Mouse (Mus musculus) limb, embryonic 11.5 days (tissue): Measurements from ENCODE around the gene Tmem132b. TPM values are rescaled to one million over a fixed set of nuclear protein-coding genes. Genes with fewer than 3 reads are reported as not detected.

Experiments
- ATAC-seq: fragments of 200-750 bp; cut with Nextera tagmentation; 2 replicates; pipeline ENCODE4 v1.8.0; 2017; ENCODE audit warnings: low read depth; ENCODE audit not compliant: insufficient number of reproducible peaks, low FRiP score, low TSS enrichment
- DNase-seq: peaks from one replicate; pipeline ENCODE4 v3.0.0-alpha.2; 2015; ENCODE audit warnings: low spot score
- H3K27ac ChIP-seq: fragments of 300-500 bp; sonication (generic); replicated peaks from 2 replicates; pipeline ENCODE4 v1.5.1; 2014; ENCODE audit warnings: low read depth, mild to moderate bottlenecking, low read length
- H3K27me3 ChIP-seq: fragments of 300-500 bp; sonication (generic); 2 replicates; pipeline ENCODE4 v1.6.1; 2014; ENCODE audit warnings: mild to moderate bottlenecking, low read length, mixed read lengths; ENCODE audit not compliant: control insufficient read depth, insufficient read depth
- H3K36me3 ChIP-seq: fragments of 300-500 bp; sonication (generic); 2 replicates; pipeline ENCODE4 v1.6.1; 2014; ENCODE audit warnings: mild to moderate bottlenecking, low read length, moderate library complexity, mixed read lengths; ENCODE audit not compliant: control insufficient read depth, insufficient read depth
- H3K4me1 ChIP-seq: fragments of 300-500 bp; sonication (generic); 2 replicates; pipeline ENCODE4 v1.6.1; 2014; ENCODE audit warnings: low read length, mixed read lengths; ENCODE audit not compliant: control insufficient read depth, insufficient read depth
- H3K4me2 ChIP-seq: fragments of 300-500 bp; sonication (generic); 2 replicates; pipeline ENCODE4 v1.6.1; 2014; ENCODE audit warnings: low read depth, mild to moderate bottlenecking, moderate library complexity; ENCODE audit not compliant: severe bottlenecking
- H3K4me3 ChIP-seq: fragments of 300-500 bp; sonication (generic); 2 replicates; pipeline ENCODE4 v1.5.1; 2014; ENCODE audit warnings: low read depth, low read length
- H3K9ac ChIP-seq: fragments of 300-500 bp; sonication (generic); 2 replicates; pipeline ENCODE4 v1.6.1; 2014; ENCODE audit warnings: mild to moderate bottlenecking, low read length
- H3K9me3 ChIP-seq: fragments of 300-500 bp; sonication (generic); 2 replicates; pipeline ENCODE4 v1.6.1; 2016; ENCODE audit warnings: low read length; ENCODE audit not compliant: control insufficient read depth
- WGBS: fragments of 180-500 bp; shearing (Covaris S2); extraction: QIAGEN DNeasy Blood & Tissue Kit; methylation state at CpG from one replicate; pipeline ENCODE4 v1.1.7; 2014; 5-methylcytosine and 5-hydroxymethylcytosine counted together
- polyA plus RNA-seq: library from polyadenylated mRNA; unstranded; fragments of >200 nt; fragmentation: Nextera tagmentation; extraction: Ambion mirVana; gene quantifications from 2 replicates; pipeline ENCODE4 v1.2.1, GENCODE M21; 2014

The Tmem132b gene
- polyA plus RNA-seq, 1 experiment from 2014 or later, result 0.08 TPM

GRCm38 (mm10) chr5:125491107-125491506 lies 40.5 kb upstream of the Tmem132b start:
- no peak for ATAC-seq
- no peak overlapping the region for H3K9ac ChIP-seq
- no peak overlapping the region for H3K27ac ChIP-seq
- H3K27me3 ChIP-seq, result no peaks in the 10 kb centered on the region
- H3K4me1 ChIP-seq, result no peaks in the 10 kb centered on the region
- WGBS, result 92% methylated on average over 10 of the region's 10 CpGs
- no peak overlapping the region for H3K4me3 ChIP-seq
- no peak overlapping the region for H3K4me2 ChIP-seq
- no peak for DNase-seq
- H3K36me3 ChIP-seq, result peaks cover 4% of the 10 kb centered on the region; the same call in 1 of the 2 replicates
- H3K9me3 ChIP-seq, result no peaks in the 10 kb centered on the region

DNA sequence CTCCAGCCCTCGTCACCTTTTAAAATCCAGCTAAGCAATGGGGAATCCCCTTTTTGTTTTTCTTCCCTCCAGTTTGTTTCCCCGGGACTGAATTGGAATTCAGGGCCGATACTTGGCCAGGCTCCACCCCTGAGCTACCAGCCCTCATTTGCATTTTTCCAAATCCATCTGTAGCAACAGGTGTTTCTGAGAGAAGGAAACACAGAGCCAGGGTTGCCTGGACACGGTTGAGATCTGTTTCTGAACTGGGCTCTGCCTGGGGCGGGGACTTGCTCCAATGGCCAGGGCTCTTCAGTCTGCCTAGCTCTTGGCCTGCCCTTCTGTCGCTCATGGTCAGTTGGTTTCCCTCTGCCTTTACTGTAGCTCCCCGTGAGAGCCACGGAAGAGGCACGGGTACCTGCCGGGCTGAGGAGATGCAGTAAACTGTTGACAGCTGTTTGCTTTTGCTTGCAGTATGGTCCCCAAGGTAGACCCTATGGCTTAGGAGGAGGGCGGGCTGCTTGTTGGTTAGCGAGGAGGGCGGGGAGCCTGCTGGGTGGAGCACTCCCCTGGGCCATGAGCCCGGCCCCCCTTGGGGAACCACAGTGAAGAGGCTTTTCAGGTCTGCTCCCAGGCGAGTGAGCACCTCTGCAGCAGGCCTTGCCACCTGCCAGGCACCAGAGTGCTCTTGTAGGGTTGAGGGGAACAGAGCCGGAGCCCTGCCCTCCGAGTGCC lies 39.0 kb upstream of the Tmem132b start:
- Histone ChIP-seq H3K9me3 (no peaks in the 10 kb centered on the region), H3K4me2 (no peak overlapping the region), H3K36me3 (peaks cover 4% of the 10 kb centered on the region; the same call in 1 of the 2 replicates), H3K9ac (no peak overlapping the region), H3K4me3 (no peak overlapping the region), H3K27ac (no peak overlapping the region), H3K27me3 (no peaks in the 10 kb centered on the region), H3K4me1 (no peaks in the 10 kb centered on the region)
- WGBS, result 68% methylated on average over 17 of the region's 17 CpGs
- no peak for ATAC-seq
- DNase-seq, result no peak

DNA sequence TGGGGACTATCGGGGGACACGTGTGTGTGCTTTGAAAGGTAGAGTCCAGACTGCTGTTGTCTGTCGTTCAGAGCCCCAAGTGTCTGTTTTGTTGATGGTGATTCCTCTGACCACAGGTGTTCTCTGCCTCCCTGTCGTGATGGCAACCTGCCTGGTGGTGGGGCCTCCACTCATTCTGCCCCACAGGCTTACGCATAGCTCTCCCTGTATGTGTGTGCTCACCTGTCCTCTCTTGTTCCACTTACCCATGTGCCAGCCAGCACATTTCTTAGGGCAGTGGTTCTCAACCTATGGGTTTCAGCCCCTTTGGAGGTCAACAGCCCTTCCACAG lies 38.5 kb upstream of the Tmem132b start:
- no peaks in the 10 kb centered on the region for H3K4me1 ChIP-seq
- H3K4me2 ChIP-seq, result no peak overlapping the region
- no peak overlapping the region for H3K9ac ChIP-seq
- H3K9me3 ChIP-seq, result no peaks in the 10 kb centered on the region
- ATAC-seq, result no peak
- no peak overlapping the region for H3K4me3 ChIP-seq
- H3K27me3 ChIP-seq, result no peaks in the 10 kb centered on the region
- H3K36me3 ChIP-seq, result peaks cover 4% of the 10 kb centered on the region; the same call in 1 of the 2 replicates
- no peak overlapping the region for H3K27ac ChIP-seq
- WGBS, result 70% methylated on average over 5 of the region's 5 CpGs
- no peak for DNase-seq

- Histone ChIP-seq H3K9ac (no peak overlapping the region), H3K4me3 (no peak overlapping the region), H3K36me3 (peaks cover 2% of the 10 kb centered on the region; the same call in 1 of the 2 replicates), H3K4me2 (no peak overlapping the region), H3K4me1 (no peaks in the 10 kb centered on the region), H3K27ac (no peak overlapping the region), H3K27me3 (no peaks in the 10 kb centered on the region), H3K9me3 (no peaks in the 10 kb centered on the region)
- WGBS, result 88% methylated on average over 10 of the region's 10 CpGs
- no peak for DNase-seq
- no peak for ATAC-seq
Observed at GRCm38 (mm10) chr5:125495655-125496054, 35.9 kb upstream of the Tmem132b start.

DNA sequence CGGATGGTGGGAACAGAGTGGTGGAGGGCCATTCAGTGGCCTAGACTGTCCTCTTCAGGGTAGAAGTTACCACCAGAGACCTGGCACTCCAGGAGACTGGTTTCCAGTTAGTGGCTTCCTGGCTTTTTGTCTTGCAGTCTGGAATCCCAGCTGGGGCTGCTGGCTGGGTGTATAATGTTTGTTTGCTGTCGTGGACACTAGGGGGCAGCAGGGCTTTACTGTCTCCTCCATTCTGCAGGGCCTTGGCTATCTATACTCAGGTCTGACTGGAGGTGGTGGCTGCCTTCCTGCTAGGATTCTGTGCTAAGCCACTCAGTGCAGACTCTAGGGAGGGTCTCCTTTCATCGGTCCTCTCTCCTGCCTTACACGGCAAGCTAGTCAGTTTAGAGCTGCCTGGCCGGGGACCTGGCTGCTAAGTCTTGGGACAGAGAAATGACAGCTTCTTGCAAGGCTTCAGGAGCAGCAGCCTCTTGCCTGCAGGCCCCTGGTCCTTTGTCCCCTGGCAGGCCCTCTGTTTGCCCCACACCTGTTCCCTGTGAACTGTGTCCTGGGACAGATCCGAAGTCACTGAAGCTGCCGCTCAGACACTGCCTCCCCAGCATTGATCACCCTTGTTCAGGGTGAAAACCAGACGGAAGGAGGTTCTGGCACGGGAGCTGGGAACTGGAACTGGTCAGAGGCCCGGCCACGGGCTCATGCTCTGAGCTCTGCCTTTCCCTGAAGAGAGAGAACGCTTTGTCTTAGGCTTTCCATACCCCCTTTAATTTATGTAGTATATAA lies 33.6 kb upstream of the Tmem132b start:
- no peaks in the 10 kb centered on the region for H3K36me3 ChIP-seq
- no peaks in the 10 kb centered on the region for H3K9me3 ChIP-seq
- no peak overlapping the region for H3K4me3 ChIP-seq
- H3K27me3 ChIP-seq, result no peaks in the 10 kb centered on the region
- H3K27ac ChIP-seq, result no peak overlapping the region
- DNase-seq (peak; percentile 77), ATAC-seq (0 out of 2 replicates have a peak, but pooled peaks have one; percentile 76)
- WGBS, result 68% methylated on average over 12 of the region's 12 CpGs
- H3K4me2 ChIP-seq, result no peak overlapping the region
- no peak overlapping the region for H3K9ac ChIP-seq
- H3K4me1 ChIP-seq, result no peaks in the 10 kb centered on the region

GRCm38 (mm10) chr5:125501505-125501904 lies 30.1 kb upstream of the Tmem132b start:
- ATAC-seq, result no peak
- H3K4me1 ChIP-seq, result no peaks in the 10 kb centered on the region
- no peaks in the 10 kb centered on the region for H3K9me3 ChIP-seq
- no peak overlapping the region for H3K9ac ChIP-seq
- H3K4me3 ChIP-seq, result no peak overlapping the region
- H3K36me3 ChIP-seq, result no peaks in the 10 kb centered on the region; the same call in none of the 2 replicates
- H3K27ac ChIP-seq, result no peak overlapping the region
- DNase-seq, result no peak
- H3K27me3 ChIP-seq, result no peaks in the 10 kb centered on the region
- H3K4me2 ChIP-seq, result no peak overlapping the region
- WGBS, result 92% methylated on average over 6 of the region's 6 CpGs

DNA sequence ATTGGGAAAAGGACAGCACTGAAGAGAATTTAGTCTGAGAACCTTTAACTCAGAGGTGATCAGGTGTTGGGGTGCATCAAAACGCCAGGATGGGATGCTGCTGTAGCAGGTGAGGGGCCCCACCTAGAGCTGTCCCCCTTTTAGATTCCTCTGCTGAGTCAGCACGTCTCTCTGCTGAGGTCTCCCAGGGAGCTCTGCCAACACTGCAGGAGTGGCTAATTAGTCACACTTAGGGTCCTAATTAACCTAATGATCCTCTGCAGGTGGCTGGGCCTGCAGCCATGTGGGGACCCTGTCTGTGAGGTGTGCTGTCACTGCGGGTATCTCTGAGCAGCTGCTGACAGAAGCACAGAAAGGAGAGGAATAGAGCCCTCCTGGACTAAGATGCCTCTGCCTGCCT lies 29.4 kb upstream of the Tmem132b start:
- Histone ChIP-seq H3K9me3 (no peaks in the 10 kb centered on the region), H3K4me2 (no peak overlapping the region), H3K4me1 (no peaks in the 10 kb centered on the region), H3K4me3 (no peak overlapping the region), H3K36me3 (no peaks in the 10 kb centered on the region; the same call in none of the 2 replicates), H3K27me3 (no peaks in the 10 kb centered on the region), H3K9ac (0 out of 2 replicates have a peak overlapping the region, but pooled peaks have one; percentile 30), H3K27ac (no peak overlapping the region)
- WGBS, result 48% methylated on average over 3 of the region's 3 CpGs
- DNase-seq (no peak), ATAC-seq (no peak)

DNA sequence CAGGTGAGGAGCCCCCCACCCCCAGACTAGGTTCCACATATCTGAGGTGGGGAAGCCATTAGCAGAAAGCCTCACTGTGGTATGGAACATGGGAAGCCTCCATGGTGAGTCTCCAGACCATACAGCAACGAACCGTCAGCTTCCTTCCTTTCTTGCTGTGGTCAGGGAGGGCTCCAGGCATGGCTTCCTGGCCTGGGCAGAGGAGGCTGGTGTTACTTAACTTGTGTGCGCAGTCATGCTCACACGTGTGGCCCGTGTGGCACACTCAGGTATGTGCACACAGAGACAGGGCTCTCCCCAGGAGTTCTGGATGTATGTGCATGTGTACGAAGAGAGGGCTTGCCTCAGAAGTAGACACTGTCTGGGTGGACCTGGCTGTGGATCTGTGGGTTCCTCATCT lies 27.9 kb upstream of the Tmem132b start:
- DNase-seq (no peak), ATAC-seq (no peak)
- H3K4me1 ChIP-seq, result no peaks in the 10 kb centered on the region
- H3K27ac ChIP-seq, result no peak overlapping the region
- H3K4me3 ChIP-seq, result no peak overlapping the region
- no peaks in the 10 kb centered on the region for H3K27me3 ChIP-seq
- no peaks in the 10 kb centered on the region for H3K9me3 ChIP-seq
- WGBS, result 92% methylated on average over 6 of the region's 6 CpGs
- H3K9ac ChIP-seq, result no peak overlapping the region
- H3K36me3 ChIP-seq, result no peaks in the 10 kb centered on the region; the same call in none of the 2 replicates
- H3K4me2 ChIP-seq, result no peak overlapping the region
